Mouse (Mus musculus): ENCODE measurements around the gene Fkbp11. TPM values are rescaled to one million over a fixed set of nuclear protein-coding genes. Genes with fewer than 3 reads are reported as not detected.

The Fkbp11 gene
- polyA plus RNA-seq, 1 experiment from 2014 or later, result 12.1 TPM

DNA sequence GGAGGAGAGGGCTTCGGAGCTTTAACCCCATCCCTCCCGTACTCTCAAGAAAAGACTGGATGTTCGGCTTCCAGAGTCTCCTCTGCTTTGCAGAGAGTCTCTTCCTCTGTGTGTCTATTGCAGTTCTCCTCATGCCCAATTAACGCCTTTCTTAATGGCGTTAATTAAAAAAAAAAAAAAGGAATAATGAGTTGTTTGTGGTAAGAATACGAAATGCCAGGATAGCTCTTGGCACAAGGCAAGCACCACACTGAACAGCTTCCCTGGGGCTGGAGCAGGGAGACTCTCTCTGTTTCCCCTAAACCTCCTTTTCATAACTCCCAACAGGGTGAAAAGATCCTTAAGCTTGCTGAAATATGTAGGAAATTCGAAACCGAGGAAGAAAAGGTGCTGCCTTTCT, 5.8 kb downstream of the Fkbp11 start:
- H3K36me3 ChIP-seq (ENCODE audit: control insufficient read depth, insufficient read depth, low read length), result no peaks in the 10 kb centered on the region
- H3K27me3 ChIP-seq (ENCODE audit: control insufficient read depth, insufficient read depth, low read length), result no peaks in the 10 kb centered on the region
- no peaks in the 10 kb centered on the region for H3K9me3 ChIP-seq (ENCODE audit: control insufficient read depth, low read length)
- DNase-seq (ENCODE audit: low spot score), result no peak
- H3K4me1 ChIP-seq (ENCODE audit: control insufficient read depth, insufficient read depth, low read length), result peaks cover 4% of the 10 kb centered on the region; the same call in 1 of the 2 replicates
- no peak for ATAC-seq (ENCODE audit: insufficient read depth, low FRiP score, low TSS enrichment)
- WGBS, result 81% methylated on average over 8 of the region's 8 CpGs
- H3K27ac ChIP-seq (ENCODE audit: low read depth, low read length), result no peak overlapping the region
- H3K9ac ChIP-seq (ENCODE audit: low read length), result no peak overlapping the region
- no peak overlapping the region for H3K4me3 ChIP-seq (ENCODE audit: low read depth, low read length)
- H3K4me2 ChIP-seq (ENCODE audit: low read depth), result no peak overlapping the region

DNA sequence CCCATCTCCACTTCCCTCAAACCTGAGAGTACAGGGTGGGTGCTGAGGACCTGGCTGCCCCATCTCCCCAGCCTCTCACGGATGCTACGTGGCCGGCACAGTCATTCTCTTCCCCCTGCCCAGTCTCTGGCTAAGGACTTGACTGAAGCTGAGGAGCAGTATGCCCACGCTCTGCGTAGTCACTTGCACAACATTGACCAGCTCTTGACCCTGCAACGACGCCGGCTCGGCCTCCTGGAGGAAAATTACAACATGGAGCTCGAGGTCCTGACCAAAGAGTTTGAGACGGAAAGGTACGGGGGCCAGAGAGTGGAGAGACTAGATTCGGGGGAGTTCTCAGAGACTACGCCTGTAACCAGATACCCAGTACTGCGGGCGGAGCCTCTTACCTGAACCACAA, 10.7 kb downstream of the Fkbp11 start:
- ATAC-seq (ENCODE audit: insufficient read depth, low FRiP score, low TSS enrichment) (no peak), DNase-seq (ENCODE audit: low spot score) (no peak)
- H3K4me1 ChIP-seq (ENCODE audit: control insufficient read depth, insufficient read depth, low read length), result no peaks in the 10 kb centered on the region
- 68% methylated on average over 16 of the region's 16 CpGs for WGBS
- no peaks in the 10 kb centered on the region for H3K9me3 ChIP-seq (ENCODE audit: control insufficient read depth, low read length)
- H3K4me3 ChIP-seq (ENCODE audit: low read depth, low read length), result no peak overlapping the region
- H3K27ac ChIP-seq (ENCODE audit: low read depth, low read length), result no peak overlapping the region
- H3K36me3 ChIP-seq (ENCODE audit: control insufficient read depth, insufficient read depth, low read length), result no peaks in the 10 kb centered on the region
- 0 out of 2 replicates have a peak, but pooled peaks cover 3% of the 10 kb centered on the region for H3K27me3 ChIP-seq (ENCODE audit: control insufficient read depth, insufficient read depth, low read length)
- H3K9ac ChIP-seq (ENCODE audit: low read length), result no peak overlapping the region
- H3K4me2 ChIP-seq (ENCODE audit: low read depth), result no peak overlapping the region

DNA sequence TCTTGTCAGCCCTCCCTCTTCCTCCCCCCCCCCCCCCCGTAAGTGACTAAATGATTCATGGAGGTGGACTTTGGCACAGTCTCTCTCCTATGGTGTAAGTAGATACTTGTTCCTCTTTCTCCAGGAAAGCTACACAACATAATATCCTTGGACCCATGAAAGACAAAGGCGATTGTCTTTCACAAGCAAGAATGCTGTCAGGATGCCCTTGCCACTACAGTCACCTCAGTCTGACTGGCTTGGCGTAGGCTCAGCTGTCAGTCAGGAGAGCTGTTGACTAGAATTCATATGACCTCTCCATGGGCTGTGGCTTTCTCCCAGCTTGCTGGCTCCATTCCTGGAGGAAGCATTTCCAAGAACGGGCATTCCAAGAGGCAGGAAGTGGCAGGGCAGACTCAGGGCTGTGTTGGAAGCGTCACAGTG, 13.8 kb downstream of the Fkbp11 start:
- no peaks in the 10 kb centered on the region for H3K36me3 ChIP-seq (ENCODE audit: control insufficient read depth, insufficient read depth, low read length)
- no peak overlapping the region for H3K4me2 ChIP-seq (ENCODE audit: low read depth)
- DNase-seq (ENCODE audit: low spot score) (no peak), ATAC-seq (ENCODE audit: insufficient read depth, low FRiP score, low TSS enrichment) (no peak)
- H3K27ac ChIP-seq (ENCODE audit: low read depth, low read length), result no peak overlapping the region
- H3K9ac ChIP-seq (ENCODE audit: low read length), result no peak overlapping the region
- H3K4me1 ChIP-seq (ENCODE audit: control insufficient read depth, insufficient read depth, low read length), result no peaks in the 10 kb centered on the region
- no peaks in the 10 kb centered on the region for H3K9me3 ChIP-seq (ENCODE audit: control insufficient read depth, low read length)
- 0 out of 2 replicates have a peak, but pooled peaks cover 3% of the 10 kb centered on the region for H3K27me3 ChIP-seq (ENCODE audit: control insufficient read depth, insufficient read depth, low read length)
- WGBS, result 80% methylated on average over 5 of the region's 5 CpGs
- H3K4me3 ChIP-seq (ENCODE audit: low read depth, low read length), result no peak overlapping the region

DNA sequence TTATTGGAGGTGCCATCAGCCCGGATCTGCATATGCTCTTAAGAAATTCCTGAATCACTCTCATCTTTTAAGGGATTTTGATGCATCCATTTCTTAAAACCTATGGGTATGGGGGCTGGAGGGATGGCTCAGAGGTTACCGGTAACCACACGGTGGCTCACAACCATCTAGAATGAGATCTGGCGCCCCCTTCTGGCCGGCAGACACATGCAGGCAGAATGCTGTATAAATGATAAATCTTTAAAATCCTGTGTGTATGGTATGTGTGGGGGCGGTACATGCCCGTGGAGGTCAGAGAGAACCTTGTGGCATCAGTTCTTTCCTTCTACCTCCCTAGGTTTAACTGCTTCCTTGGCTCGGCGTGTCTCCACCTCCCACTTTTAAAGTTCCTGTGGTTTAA, 17.6 kb downstream of the Fkbp11 start:
- H3K9me3 ChIP-seq (ENCODE audit: control insufficient read depth, low read length), result no peaks in the 10 kb centered on the region
- no peak overlapping the region for H3K9ac ChIP-seq (ENCODE audit: low read length)
- DNase-seq (ENCODE audit: low spot score) (peak; percentile 69), ATAC-seq (ENCODE audit: insufficient read depth, low FRiP score, low TSS enrichment) (no peak)
- no peak overlapping the region for H3K27ac ChIP-seq (ENCODE audit: low read depth, low read length)
- no peak overlapping the region for H3K4me3 ChIP-seq (ENCODE audit: low read depth, low read length)
- WGBS, result 16% methylated on average over 9 of the region's 9 CpGs
- no peaks in the 10 kb centered on the region for H3K36me3 ChIP-seq (ENCODE audit: control insufficient read depth, insufficient read depth, low read length)
- H3K4me1 ChIP-seq (ENCODE audit: control insufficient read depth, insufficient read depth, low read length), result no peaks in the 10 kb centered on the region
- H3K27me3 ChIP-seq (ENCODE audit: control insufficient read depth, insufficient read depth, low read length), result 0 out of 2 replicates have a peak, but pooled peaks cover 3% of the 10 kb centered on the region
- no peak overlapping the region for H3K4me2 ChIP-seq (ENCODE audit: low read depth)

DNA sequence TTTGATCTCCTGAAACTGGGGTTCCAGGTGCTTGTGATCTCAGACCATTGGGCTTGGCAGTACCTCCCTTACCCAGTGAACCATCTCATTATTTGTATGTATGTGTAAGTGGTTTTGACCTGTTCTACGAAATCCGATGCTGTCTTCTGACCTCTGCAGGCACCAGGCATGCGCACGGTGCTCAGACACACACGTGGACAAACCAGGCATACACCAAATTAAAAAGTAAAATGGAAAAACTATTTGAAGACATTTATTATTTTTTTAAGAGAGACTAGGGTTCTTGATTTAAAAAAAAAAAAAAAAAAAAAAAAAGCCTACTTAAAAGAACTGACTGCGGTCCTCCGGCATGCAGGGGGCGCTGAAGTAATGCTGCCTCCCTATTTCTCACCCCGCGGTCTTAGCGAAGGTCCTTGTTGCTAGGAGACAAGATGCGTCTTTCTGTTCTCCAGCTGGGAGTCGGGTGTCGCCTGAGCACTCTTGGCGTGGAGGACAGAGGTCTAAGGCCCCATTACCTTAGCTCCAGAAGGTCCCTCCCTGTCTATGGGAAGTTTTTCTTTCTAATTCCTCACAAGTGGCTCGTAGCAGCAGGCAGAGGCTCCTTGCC, 20.1 kb downstream of the Fkbp11 start, which contains the start of gene Ccdc65:
Ccdc65 (plus strand) TSS at position 442 of the 607 bp plus-strand sequence.
- no peak for ATAC-seq (ENCODE audit: insufficient read depth, low FRiP score, low TSS enrichment)
- peak within 1 kb of the TSS; percentile 33 for H3K4me2 ChIP-seq (ENCODE audit: low read depth)

DNA sequence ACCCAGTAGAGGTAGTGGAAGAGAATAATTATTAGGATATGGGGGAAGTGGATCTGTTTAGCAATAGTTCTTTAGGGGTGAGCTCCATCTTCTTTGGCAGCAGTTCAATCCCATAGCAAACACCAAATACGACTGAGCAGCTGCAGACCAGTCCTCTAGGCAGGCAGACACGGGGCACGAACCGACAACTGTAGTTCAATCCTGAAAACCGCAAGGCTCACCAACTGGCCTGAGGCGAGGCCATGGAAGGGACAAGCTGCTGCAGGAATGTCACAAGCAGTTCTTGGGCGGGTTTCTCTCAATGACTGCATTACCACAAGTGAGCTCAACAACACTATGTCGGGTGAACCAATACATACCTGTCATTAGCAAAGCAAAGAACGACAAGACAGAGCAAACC, 23.7 kb downstream of the Fkbp11 start:
- no peak overlapping the region for H3K4me3 ChIP-seq (ENCODE audit: low read depth, low read length)
- H3K36me3 ChIP-seq (ENCODE audit: control insufficient read depth, insufficient read depth, low read length), result no peaks in the 10 kb centered on the region
- peaks cover 25% of the 10 kb centered on the region for H3K27me3 ChIP-seq (ENCODE audit: control insufficient read depth, insufficient read depth, low read length)
- H3K27ac ChIP-seq (ENCODE audit: low read depth, low read length), result no peak overlapping the region
- no peaks in the 10 kb centered on the region for H3K4me1 ChIP-seq (ENCODE audit: control insufficient read depth, insufficient read depth, low read length)
- DNase-seq (ENCODE audit: low spot score), result no peak
- ATAC-seq (ENCODE audit: insufficient read depth, low FRiP score, low TSS enrichment), result no peak
- H3K9me3 ChIP-seq (ENCODE audit: control insufficient read depth, low read length), result no peaks in the 10 kb centered on the region
- no peak overlapping the region for H3K9ac ChIP-seq (ENCODE audit: low read length)
- WGBS, result 67% methylated on average over 9 of the region's 9 CpGs
- no peak overlapping the region for H3K4me2 ChIP-seq (ENCODE audit: low read depth)

More for the DNA sequence above, 20.1 kb downstream of the Fkbp11 start, which contains the start of gene Ccdc65:
- no peaks in the 10 kb centered on the region for H3K9me3 ChIP-seq (ENCODE audit: control insufficient read depth, low read length)
- no peak within 1 kb of the TSS for H3K27ac ChIP-seq (ENCODE audit: low read depth, low read length)
- no peaks in the 10 kb centered on the region for H3K36me3 ChIP-seq (ENCODE audit: control insufficient read depth, insufficient read depth, low read length)
- H3K27me3 ChIP-seq (ENCODE audit: control insufficient read depth, insufficient read depth, low read length), result peaks cover 2% of the 10 kb centered on the region; the same call in 1 of the 2 replicates
- H3K4me3 ChIP-seq (ENCODE audit: low read depth, low read length), result peak within 1 kb of the TSS; percentile 11; the same call in 1 of the 2 replicates
- peak; percentile 84 for DNase-seq (ENCODE audit: low spot score)
- H3K9ac ChIP-seq (ENCODE audit: low read length), result peak within 1 kb of the TSS; percentile 1; the same call in 1 of the 2 replicates
- 20% methylated on average over 16 of the region's 16 CpGs for WGBS
- H3K4me1 ChIP-seq (ENCODE audit: control insufficient read depth, insufficient read depth, low read length), result no peaks in the 10 kb centered on the region

DNA sequence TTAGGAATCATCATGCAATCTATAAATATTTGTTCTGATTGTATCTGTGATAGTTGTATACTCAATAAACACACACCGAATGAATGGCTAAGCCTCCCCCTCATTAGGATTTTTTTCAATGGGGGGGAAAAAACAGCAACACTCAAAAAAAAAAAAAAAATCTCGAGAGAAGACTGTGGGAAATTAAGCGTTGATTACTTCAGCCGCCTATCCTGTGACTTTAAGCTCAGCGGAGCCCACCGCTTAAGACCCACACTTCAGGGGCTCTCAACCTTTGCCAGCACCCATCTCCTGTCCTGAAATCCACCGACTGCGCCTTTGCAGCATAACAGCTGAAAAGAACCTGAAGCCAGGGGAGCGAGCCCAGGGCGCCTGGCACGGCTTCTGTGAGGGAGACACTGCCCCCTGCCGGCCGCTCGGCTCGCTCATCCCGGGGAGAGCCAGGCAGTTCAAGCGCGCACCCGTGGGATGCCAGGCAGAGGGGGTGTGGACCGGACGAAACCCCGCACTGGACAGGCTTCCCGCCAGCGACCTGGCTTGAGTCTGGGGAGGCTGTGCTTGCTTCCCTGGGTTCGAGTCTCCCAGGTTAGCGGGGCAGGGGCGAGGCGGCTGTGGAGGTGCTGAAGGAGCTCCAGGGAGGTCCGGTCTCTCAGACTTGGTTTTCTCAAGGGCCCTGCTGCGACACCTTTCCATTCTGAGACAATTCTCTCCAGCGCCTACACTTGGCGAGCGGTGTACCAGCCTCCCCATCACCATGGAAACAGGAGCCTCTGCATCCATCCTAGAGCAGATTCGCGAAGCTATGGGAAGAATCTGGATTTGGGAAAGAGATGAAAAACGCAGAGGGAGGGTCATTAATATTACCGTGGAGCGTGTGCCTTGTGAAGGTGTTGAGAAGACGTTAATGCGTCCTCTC, 28.6 kb downstream of the Fkbp11 start:
- ATAC-seq (ENCODE audit: insufficient read depth, low FRiP score, low TSS enrichment) (peak; percentile 69; the same call in 1 of the 2 replicates), DNase-seq (ENCODE audit: low spot score) (peak; percentile 90)
- Histone ChIP-seq H3K36me3 (ENCODE audit: control insufficient read depth, insufficient read depth, low read length) (no peaks in the 10 kb centered on the region), H3K27ac (ENCODE audit: low read depth, low read length) (no peak overlapping the region), H3K4me1 (ENCODE audit: control insufficient read depth, insufficient read depth, low read length) (no peaks in the 10 kb centered on the region), H3K27me3 (ENCODE audit: control insufficient read depth, insufficient read depth, low read length) (peaks cover 22% of the 10 kb centered on the region), H3K4me3 (ENCODE audit: low read depth, low read length) (peak overlapping the region; percentile 12; the same call in 1 of the 2 replicates), H3K9me3 (ENCODE audit: control insufficient read depth, low read length) (no peaks in the 10 kb centered on the region), H3K9ac (ENCODE audit: low read length) (0 out of 2 replicates have a peak overlapping the region, but pooled peaks have one; percentile 5), H3K4me2 (ENCODE audit: low read depth) (peak overlapping the region; percentile 41)
- 6% methylated on average over 40 of the region's 40 CpGs for WGBS

DNA sequence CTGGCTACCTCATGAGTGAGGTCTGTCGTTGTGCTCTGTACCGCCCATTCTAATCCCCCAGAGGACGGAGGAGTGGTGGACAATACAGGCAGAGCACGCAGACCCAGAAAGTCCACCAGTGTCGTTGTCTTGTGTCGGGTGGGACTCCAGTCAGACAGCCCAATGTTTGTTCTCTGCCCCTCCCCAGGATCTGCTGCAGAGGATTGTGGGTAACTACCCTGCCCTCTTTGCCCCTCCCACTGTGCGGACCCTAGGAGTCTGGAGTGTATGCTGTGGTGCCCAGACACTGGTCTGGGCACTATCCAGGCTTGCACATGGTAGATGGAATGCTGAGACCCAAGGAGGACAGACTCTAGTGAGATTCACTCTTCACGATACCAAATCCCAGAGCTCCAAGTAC, 31.8 kb downstream of the Fkbp11 start:
- H3K27me3 ChIP-seq (ENCODE audit: control insufficient read depth, insufficient read depth, low read length), result peaks cover 14% of the 10 kb centered on the region
- H3K9ac ChIP-seq (ENCODE audit: low read length), result no peak overlapping the region; the same call in 1 of the 2 replicates
- no peak overlapping the region for H3K4me3 ChIP-seq (ENCODE audit: low read depth, low read length)
- ATAC-seq (ENCODE audit: insufficient read depth, low FRiP score, low TSS enrichment) (no peak), DNase-seq (ENCODE audit: low spot score) (no peak)
- no peaks in the 10 kb centered on the region for H3K9me3 ChIP-seq (ENCODE audit: control insufficient read depth, low read length)
- WGBS, result 56% methylated on average over 8 of the region's 8 CpGs
- H3K4me1 ChIP-seq (ENCODE audit: control insufficient read depth, insufficient read depth, low read length), result peaks cover 8% of the 10 kb centered on the region
- H3K4me2 ChIP-seq (ENCODE audit: low read depth), result no peak overlapping the region
- H3K36me3 ChIP-seq (ENCODE audit: control insufficient read depth, insufficient read depth, low read length), result no peaks in the 10 kb centered on the region
- H3K27ac ChIP-seq (ENCODE audit: low read depth, low read length), result no peak overlapping the region
